Mouse (Mus musculus): ENCODE data around the gene Dennd1a.

- TF ChIP-seq POLR2A (IDR thresholded peaks at IDR 0.05; ENCODE audit: low read depth, low read length) (no peak), CTCF (conservative IDR thresholded peaks at IDR 0.05; ENCODE audit: insufficient read depth, insufficient read length, low read depth, low read length) (no peak)
These were observed 468.2 kb downstream of the Dennd1a start for GRCm38 (mm10) chr2:37818761-37819525.
